Mouse (Mus musculus): ENCODE results near the gene Ctns.

The Ctns gene

DNA sequence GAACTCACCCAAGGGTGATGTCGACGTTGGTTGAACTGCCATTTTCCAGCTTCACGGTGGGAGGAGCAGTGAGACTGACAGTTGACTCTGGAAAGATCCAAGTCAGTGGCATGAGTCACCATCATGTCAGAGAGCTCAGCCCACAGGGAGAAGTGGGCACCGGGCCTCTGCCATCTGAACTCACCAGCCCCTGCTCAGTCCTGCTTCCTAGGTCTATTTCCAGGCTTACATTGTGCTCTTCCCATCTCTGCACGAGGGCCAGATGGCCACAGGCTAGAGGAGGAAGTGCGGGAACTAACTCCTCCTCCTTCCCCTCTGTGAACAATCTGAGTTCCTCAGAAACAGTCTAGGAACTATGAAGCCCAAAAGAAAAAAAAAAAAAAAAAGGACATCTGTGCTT lies 5.8 kb downstream of the Ctns start:
- DNase-seq (ENCODE audit: low read depth): no peak

- DNase-seq (ENCODE audit: low read depth): no peak
Observed at GRCm38 (mm10) chr11:73187231-73187630, 11.6 kb downstream of the Ctns start.

GRCm38 (mm10) chr11:73185872-73186615 lies 12.8 kb downstream of the Ctns start:
- no peak for DNase-seq (ENCODE audit: low read depth)

DNA sequence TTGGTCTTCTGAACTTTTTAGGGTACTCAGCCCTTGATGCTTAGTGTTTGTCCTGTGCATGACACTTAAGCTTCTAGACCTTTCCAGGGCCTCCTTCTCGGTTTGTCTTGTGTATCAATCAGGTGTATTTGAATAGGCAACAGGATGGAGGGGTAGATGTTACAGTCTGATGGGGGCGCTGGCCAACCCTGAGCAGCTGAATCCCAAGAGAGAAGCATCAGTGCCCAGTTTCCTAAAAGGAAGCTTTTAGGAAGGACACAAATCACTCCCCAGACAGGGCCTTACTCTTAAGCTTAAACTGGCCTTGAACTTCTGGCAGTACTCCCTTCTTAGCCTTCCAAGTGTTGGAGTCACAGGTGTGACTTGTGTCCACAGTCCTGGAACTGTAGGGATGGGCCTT lies 20.9 kb downstream of the Ctns start:
- peak; percentile 42 for DNase-seq (ENCODE audit: low read depth)

DNA sequence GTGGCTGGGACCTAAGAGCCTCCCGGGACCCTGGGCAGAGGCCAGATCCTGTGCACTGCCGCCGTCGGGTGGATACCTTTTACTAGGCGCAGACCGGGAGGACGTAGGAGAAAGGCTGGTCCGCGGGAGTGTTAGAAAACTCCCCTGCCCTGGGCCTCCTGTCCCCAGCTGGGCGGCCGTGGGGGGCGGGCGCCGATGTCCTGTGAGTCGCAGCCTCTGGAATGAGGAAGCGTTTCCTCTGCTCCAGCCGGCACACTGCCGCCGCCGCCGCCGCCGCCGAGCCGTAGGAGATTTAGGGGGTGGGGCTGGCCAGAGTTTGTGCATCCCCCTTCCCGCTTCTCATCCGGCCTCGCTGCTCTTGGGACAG lies 21.4 kb downstream of the Ctns start:
- no peak for DNase-seq (ENCODE audit: low read depth)

GRCm38 (mm10) chr11:73176608-73177508 lies 22.0 kb downstream of the Ctns start, which contains the start of the genes Emc6 and Tax1bp3:
TSS of gene Emc6 (minus strand) at chr11:73177037.
TSS of gene Tax1bp3 (plus strand) at chr11:73177083.
- peak; percentile 98 for DNase-seq (ENCODE audit: low read depth)

GRCm38 (mm10) chr11:73176186-73176585 lies 22.7 kb downstream of the Ctns start:
- no peak for DNase-seq (ENCODE audit: low read depth)

DNA sequence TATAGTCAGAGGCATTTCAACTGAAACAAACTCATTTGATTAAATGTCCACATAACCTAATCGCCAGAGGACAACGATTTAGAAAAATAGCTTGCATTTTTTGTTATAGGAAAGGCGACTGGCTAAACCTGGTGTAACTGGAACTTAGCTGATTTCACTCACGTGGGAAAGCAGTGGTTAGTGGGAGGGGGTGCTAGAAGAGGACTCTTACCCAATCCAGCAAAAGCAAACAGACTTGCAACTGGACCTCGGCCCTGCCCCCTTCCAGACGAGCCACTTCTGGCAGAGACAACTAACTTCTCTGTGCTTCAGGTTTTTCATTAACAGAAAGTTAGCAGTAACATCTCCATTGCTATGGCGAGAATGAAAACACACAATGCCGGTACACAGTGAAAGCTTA lies 23.2 kb downstream of the Ctns start:
- DNase-seq (ENCODE audit: low read depth): peak; percentile 16

- DNase-seq (ENCODE audit: low read depth): no peak
Observed at GRCm38 (mm10) chr11:73172186-73172585, 26.7 kb downstream of the Ctns start.

- DNase-seq (ENCODE audit: low read depth): peak; percentile 72
Observed at GRCm38 (mm10) chr11:73169231-73169630, 29.6 kb downstream of the Ctns start.

DNA sequence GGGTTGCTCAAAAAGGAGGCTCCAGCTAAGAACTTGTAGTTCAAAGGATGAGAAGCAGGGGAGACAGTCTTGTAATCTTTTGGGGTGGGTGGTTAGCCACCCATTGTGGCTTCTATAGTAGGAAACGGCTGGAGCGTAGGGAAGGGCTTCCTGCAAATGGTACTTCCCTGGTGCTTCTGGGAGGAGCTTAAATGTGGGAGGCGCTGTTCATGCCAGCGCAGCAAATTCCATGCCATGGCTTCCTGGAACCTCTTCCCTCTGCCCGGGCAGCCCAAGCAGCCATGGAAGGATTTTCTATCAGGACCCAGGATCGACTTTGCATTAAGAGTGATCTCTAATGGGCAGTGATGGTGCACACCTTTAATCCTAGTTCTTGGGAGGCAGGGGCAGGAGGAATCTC lies 30.3 kb downstream of the Ctns start:
- DNase-seq (ENCODE audit: low read depth): no peak

GRCm38 (mm10) chr11:73168071-73168470 lies 30.8 kb downstream of the Ctns start:
- DNase-seq (ENCODE audit: low read depth): no peak

GRCm38 (mm10) chr11:73162284-73162683 lies 36.6 kb downstream of the Ctns start:
- DNase-seq (ENCODE audit: low read depth): no peak

- DNase-seq (ENCODE audit: low read depth): no peak
Observed at GRCm38 (mm10) chr11:73161616-73162015, 37.2 kb downstream of the Ctns start.

DNA sequence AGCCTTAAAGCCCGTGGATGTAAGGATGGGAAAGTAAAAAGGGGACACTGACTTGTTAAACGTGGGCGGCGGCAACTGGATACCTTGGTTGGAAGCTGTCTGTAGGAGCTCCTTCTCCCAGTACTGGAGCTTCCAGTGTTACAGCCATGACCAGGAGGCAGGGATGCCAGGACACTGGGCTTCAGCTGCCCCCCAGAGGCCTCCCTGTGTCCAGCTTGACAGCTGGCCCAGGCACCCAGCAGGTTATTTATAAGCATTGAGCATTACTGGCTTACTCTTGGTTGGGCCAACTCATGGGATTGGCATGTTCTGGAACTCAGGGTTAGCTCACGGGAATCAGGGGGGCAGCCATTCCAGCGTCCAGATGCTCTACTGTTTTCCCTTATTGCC lies 38.0 kb downstream of the Ctns start:
- DNase-seq (ENCODE audit: low read depth): no peak

DNA sequence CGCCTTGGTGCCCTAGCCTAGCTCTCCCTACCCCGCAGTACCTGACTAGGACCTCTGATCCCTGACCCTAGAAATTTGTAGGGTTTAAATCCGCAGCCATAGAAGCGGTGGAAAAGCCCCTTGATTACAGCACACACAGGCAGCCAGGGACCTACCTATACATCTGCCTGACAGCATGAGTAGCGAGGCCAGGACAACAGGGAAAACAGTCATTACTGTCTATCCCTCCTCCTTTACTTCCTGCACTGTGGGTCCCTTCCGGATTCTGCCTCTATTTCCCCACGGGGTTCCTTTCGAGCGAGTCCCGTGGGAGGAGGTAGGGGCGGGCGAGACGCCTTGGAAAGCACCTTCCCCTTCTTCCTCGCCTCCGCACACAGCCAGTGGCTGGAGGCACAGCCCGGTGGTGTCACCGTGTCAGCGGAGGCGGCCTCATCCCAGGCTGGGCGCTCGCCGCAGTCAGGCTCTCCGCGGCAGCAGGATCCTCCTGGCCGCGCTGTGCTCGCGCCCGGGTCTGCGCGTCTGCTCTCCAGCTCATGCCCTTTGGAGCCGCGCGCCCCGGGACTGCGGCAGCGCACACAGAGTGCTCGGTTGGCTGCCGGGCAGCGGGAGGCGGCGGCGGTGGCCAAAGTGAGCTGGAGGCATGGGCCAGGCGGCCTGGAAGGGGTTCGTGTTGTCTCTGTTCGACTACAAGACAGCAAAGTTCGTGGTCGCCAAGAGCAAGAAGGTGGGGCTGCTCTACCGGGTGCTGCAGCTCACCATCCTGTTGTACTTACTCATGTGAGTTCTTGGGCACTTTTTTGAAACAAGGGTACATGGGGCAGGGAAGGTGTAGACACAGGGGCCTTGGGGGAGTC lies 38.7 kb downstream of the Ctns start, which contains the start of gene P2rx5:
P2rx5 (plus strand) TSS at position 465 of the 854 bp plus-strand sequence.
- DNase-seq (ENCODE audit: low read depth): no peak

- DNase-seq (ENCODE audit: low read depth): no peak
Observed at GRCm38 (mm10) chr11:73155071-73155470, 43.8 kb downstream of the Ctns start.

- no peak for DNase-seq (ENCODE audit: low read depth)
Observed at GRCm38 (mm10) chr11:73148209-73148608, 50.6 kb downstream of the Ctns start.

- DNase-seq (ENCODE audit: low read depth): no peak
Observed at GRCm38 (mm10) chr11:73146975-73147365, 51.9 kb downstream of the Ctns start.

GRCm38 (mm10) chr11:73146026-73146974 lies 52.5 kb downstream of the Ctns start:
- no peak for DNase-seq (ENCODE audit: low read depth)

GRCm38 (mm10) chr11:73144261-73144681 lies 54.6 kb downstream of the Ctns start:
- no peak for DNase-seq (ENCODE audit: low read depth)
